In the genomic region with DNA sequence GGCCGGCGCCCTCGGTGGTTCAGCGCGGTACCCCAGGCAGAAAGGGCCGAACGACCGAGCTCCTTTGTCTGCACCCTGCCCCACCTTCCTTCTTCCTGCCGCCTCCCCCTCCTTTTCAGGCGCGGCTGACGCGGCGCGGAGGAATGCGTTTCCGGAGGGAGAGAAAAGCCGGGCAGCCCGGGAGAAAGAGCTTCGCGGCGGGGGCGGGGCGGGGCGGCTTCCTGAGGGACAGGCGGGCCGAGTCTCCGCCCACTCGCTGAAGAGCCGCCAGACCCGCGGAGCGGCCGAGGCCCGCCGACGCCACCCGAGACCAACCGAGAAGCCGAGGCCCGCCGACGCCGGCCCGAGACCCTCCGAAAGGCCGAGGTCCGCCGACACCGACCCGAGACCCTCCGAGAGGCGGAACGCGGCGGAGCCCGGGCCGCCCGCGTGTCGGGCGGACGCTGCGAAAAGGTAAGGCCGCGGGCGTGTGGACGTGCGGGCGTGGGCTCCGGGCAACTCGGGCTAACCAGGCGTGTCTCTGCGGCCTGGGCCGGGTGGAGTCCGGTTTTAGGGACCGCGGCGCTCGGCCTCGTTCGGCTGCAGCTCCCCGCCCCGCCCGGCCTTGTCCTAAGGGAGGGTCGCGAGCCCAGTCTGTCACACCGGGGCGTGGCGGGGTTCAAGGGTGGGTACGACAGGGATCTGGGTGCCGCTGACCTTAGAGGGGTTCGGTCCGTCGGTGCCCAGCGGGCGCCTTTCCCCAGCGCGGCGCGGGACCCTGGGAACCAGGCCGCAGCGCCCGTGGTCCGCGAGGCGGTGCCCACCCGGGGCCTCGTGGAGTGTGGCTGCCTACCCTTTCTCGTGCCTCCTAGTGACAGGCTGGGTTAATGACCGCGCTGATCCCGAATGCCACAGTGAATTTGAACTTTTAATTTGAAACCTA, we compare ENCODE assay signal across 8 mouse cellular contexts. TPM values are rescaled to one million over a fixed set of nuclear protein-coding genes. Genes with fewer than 3 reads are reported as not detected.
DNase-seq lines count a peak whose midpoint lies in the region; ATAC-seq and TF ChIP-seq lines count a peak whose summit lies in the region.

A gene (plus strand): TSS at position 148 of the 922 bp plus-strand sequence.

- H3K27ac ChIP-seq in lung, embryonic 14.5 days (ENCODE audit: low read depth) = peak within 1 kb of the TSS; percentile 99
- H3K27ac ChIP-seq in olfactory bulb, adult 2 months (ENCODE audit: insufficient read depth, low read depth, low read length) = peak within 1 kb of the TSS; percentile 73

- peak; percentile 77 for TF ChIP-seq POLR2A in olfactory bulb, adult 2 months (IDR thresholded peaks at IDR 0.05; ENCODE audit: insufficient read depth, low read depth, low read length)

- H3K9ac ChIP-seq in lung, embryonic 14.5 days = peak within 1 kb of the TSS; percentile 100

- WGBS in lung, embryonic 14.5 days = under 1% methylated on average over 93 of the region's 113 CpGs
- under 1% methylated on average over 108 of the region's 113 CpGs for whole genome bisulfite sequencing in olfactory bulb, adult 2 months

- TF ChIP-seq CTCF in lung, embryonic 14.5 days (IDR thresholded peaks at IDR 0.05; ENCODE audit: low read depth) = peak; percentile 44
- TF ChIP-seq CTCF in olfactory bulb, adult 2 months (IDR thresholded peaks at IDR 0.05; ENCODE audit: insufficient read depth, low read depth, low read length) = no peak

- DNase-seq in MN1 (ENCODE audit: low spot score) = peak; percentile 99
- peak; percentile 86 for DNase-seq in cerebellum, adult 8-10 months
- peak; percentile 94 for DNase-seq in forelimb bud, embryonic 11.5 days (ENCODE audit: low read depth, low spot score)
- peak; percentile 97 for DNase-seq in heart, postnatal 4 days
- DNase-seq in layer of hippocampus, adult 8-10 months (ENCODE audit: low spot score in 2 of 2) = peak; percentile 80 to 81
- peak; percentile 96 for DNase-seq in lung, embryonic 14.5 days
- peak; percentile 82 to 84 for DNase-seq in thymus, adult 18-20 months

- peak within 1 kb of the TSS; percentile 89 for H3K4me3 ChIP-seq in lung, embryonic 14.5 days (ENCODE audit: low read depth, low read length)
- peak within 1 kb of the TSS; percentile 98 for H3K4me3 ChIP-seq in olfactory bulb, adult 2 months (ENCODE audit: insufficient read depth, low read depth, low read length)

- no peaks in the 10 kb centered on the region for H3K9me3 ChIP-seq in lung, embryonic 14.5 days (ENCODE audit: low read depth, low read length)

- peak; percentile 94 for ATAC-seq in lung, embryonic 14.5 days (ENCODE audit: insufficient read depth)

- H3K36me3 ChIP-seq in lung, embryonic 14.5 days (ENCODE audit: insufficient read depth) = no peaks in the 10 kb centered on the region

- peak within 1 kb of the TSS; percentile 78 for H3K4me2 ChIP-seq in lung, embryonic 14.5 days

- H3K4me1 ChIP-seq in lung, embryonic 14.5 days (ENCODE audit: insufficient read depth) = peaks cover 3% of the 10 kb centered on the region; the same call in 1 of the 2 replicates
- peaks cover 2% of the 10 kb centered on the region; the same call in 1 of the 2 replicates for H3K4me1 ChIP-seq in olfactory bulb, adult 2 months (ENCODE audit: control insufficient read depth, insufficient read depth, low read length)

- no peaks in the 10 kb centered on the region for H3K27me3 ChIP-seq in lung, embryonic 14.5 days (ENCODE audit: insufficient read depth, low read length)

RNA-seq across cellular contexts. Expression of the gene that starts here (rescaled TPM):
- total RNA-seq in heart, postnatal 4 days (2021) = 100 to 1,000 TPM; 645 to 673 TPM
- 10 to 100 TPM; 37.0 to 52.4 (median 45.1) TPM for total RNA-seq in layer of hippocampus, adult 8-10 months (2022)
- 394 and 415 TPM in 2 replicates for polyA plus RNA-seq in lung, embryonic 14.5 days (2014; fragmentation: Nextera tagmentation; extraction: Ambion mirVana)
- 105 and 158 TPM in 2 replicates for polyA plus RNA-seq in olfactory bulb, adult 2 months (2012; ENCODE audit: insufficient read depth, insufficient read length, low replicate concordance, missing spikeins)

Comparison
In these comparisons a context has a peak if more than half of its experiments do, and no peak if none do; other contexts are left out.
1. Peak in every context shown above with its lines: DNase-seq, ATAC-seq, H3K4me3 ChIP-seq and H3K27ac ChIP-seq.
2. RNA of the gene that starts here (total RNA-seq): 645 to 673 TPM in heart, postnatal 4 days; 37.0 to 52.4 TPM in layer of hippocampus, adult 8-10 months; every median in the first group is over 10 times any median in the second.